Mouse (Mus musculus) WW6 (cell line): ENCODE data around the gene Specc1.
A peak's percentile ranks its signal among the peaks of the same experiment; 100 is the strongest.
"Not testable (repeated sequence)": the region's sequence is repeated elsewhere in the genome, so short reads cannot be mapped to it uniquely, and the experiment has no call there.

Experiments used
- DNase-seq: peaks from one replicate; pipeline ENCODE4 v3.0.0-alpha.2; 2013; ENCODE audit warnings: low read depth, low spot score

Gene Specc1

DNA sequence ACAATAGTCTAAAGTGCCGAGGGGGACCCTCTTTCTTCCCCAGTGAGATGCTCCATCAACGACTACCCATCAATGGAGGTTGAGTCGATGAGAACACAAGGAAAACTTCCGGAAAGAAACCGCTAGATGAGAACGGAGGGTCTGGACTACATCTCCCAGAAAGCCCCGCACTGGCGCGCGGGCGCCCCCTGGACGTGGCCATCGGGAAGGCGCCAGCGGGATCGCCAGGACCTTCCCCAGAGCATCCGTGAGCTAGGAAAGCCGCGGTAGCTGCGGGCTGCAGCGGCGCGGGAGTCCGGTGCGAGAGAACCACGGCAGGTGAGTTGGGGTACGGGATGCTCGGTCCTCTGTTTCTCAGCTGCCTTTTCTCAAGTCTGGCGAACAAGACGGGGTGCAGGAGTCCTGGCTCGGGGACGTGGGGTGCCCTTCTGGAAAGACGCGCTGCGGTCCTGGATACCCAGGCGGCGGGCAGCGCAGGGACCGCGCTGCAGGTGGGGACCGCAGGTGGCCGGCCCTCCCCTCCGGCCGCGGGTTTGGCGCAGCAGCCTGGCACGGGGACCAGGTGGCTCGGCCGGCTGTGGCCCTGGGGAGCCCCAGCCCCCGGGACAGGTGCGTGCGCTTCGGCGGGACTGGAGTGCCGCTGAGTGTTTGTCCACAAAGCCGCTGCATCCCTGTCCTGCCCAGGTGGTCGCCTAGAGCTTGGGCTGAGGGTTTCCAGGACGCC, at the start of gene Specc1:
Gene Specc1, plus strand, starts transcription at position 192 of the 724 bp plus-strand sequence.
- DNase-seq = peak; percentile 86

- DNase-seq = no peak
Measured at GRCm38 (mm10) chr11:61908315-61908714, 48.2 kb upstream of the Specc1 start.

GRCm38 (mm10) chr11:61919702-61920101, 36.9 kb upstream of the Specc1 start:
- DNase-seq = no peak

DNA sequence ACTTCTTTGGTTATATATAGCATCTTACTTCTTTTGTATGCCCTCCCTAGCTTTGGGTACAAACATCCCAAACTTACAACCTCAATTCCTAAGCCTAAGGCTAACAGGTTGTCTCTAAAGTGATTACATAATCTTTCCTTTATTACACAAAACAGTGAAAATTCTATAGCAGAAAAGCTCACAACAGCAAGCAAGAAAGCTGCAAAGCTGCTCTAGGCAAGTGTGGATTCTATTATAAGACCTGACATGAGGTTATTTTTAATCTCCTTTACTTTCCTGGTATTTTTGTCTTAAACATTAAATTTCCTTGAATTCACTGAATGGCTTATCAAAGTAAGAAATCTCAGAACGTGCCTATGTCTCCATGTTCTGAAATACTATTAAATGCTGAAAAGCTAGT, 33.3 kb upstream of the Specc1 start:
- DNase-seq = no peak

DNA sequence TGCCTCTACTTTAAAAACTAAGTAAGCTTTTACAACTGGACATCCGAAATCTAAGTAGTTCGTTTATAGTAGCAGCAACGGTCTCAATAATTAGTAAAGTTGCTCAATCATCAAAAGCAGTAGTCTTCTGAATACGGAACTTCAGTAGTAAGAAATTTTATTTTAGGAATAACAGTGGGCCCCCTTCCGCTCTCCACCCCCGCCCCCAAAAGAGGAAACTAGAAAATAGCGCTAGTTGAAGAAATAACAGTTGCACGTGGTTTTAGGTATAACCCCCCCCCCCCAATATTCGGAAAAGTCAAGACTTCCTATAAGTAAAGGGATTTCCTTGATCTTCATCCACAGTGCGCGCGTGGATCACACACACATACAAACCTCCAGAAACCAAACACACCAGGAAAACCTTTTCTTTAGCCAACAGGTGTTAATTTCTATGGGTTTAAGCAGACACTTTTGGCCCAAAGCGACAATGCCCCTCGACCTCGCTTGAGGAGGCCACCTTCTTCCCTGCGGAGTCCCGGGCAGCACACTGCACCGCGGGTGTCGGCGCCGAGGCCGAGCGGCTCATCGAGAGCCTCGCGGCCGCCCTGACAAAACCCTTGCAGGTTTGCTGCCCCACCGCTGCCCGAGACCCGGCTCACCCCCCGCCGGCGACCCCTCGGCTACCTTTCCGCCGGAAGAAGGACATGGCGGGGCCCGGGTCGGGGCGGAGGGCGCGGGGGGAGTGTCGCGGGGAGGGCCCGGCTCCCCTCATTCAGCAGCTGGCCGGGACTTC, 27.1 kb upstream of the Specc1 start:
- DNase-seq = no peak

GRCm38 (mm10) chr11:61930098-61930517, 26.5 kb upstream of the Specc1 start, which contains the start of gene Akap10:
TSS of gene Akap10 (minus strand) at chr11:61930252.
- DNase-seq = peak; percentile 87

DNA sequence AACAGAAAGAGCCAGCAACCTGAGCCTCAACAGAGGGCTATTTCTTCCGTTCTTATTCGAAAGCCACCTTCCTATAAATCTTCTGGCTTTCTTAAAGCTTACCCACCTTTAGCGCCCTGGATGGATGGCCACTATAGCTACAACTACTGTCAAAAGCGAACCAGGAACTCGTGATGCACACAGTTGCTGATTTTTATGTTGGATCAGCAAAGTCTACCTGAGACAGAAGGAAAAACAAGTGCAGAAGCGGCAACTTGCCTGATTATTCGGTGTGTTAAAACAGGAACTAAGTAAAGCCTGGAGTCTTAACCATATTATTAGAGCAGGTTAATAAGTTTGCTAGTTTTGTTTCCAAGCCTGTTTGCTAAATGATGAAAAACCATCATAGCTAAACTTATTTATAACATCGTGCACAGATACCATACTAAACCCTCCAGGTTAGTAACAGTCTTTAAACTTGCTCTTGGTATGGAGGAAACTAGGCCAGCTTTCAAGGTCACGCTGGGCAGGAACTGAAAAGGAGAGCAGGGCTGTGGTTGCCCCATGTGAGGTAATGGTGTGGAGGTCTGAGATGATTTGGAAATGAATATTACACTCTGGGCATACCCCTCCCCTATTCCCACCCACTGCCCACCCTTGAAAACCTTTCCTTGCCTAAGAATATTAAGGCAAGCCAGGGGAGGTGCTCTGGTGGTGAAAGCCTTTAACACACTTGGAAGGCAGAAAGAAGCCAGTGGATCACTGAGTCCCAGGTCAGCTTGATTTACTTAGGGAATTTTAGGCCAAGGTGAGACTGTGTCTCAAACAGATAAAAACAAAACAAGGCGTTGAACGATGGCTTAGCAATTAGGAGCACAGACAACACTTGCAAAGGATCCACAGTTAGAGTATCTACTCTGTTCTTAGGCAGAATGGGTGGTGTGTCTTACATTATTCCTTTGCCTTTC, 25.6 kb upstream of the Specc1 start:
- DNase-seq = no peak

GRCm38 (mm10) chr11:61937761-61938160, 18.8 kb upstream of the Specc1 start:
- DNase-seq = no peak

DNA sequence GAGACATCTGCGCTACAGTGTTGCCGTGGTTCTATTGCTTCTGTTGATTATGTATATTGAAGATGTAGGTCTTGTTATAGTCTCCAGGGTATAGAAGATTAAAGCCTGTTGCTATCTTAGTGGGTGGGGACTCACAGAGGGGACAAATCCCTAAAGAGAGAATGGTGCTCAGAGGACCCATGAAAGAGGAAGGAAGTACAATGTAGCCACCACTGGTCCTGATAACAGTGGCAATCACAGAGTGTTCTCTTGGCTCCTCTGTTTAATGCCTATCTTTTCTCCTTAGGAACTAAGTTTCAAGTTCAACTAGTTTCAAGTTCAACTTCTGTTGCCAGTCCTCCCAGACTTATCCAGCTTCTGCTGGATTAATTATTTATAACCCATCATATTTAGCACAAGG, 13.7 kb upstream of the Specc1 start:
- no peak for DNase-seq

- no peak for DNase-seq
Measured at GRCm38 (mm10) chr11:61944417-61944816, 12.1 kb upstream of the Specc1 start.

DNA sequence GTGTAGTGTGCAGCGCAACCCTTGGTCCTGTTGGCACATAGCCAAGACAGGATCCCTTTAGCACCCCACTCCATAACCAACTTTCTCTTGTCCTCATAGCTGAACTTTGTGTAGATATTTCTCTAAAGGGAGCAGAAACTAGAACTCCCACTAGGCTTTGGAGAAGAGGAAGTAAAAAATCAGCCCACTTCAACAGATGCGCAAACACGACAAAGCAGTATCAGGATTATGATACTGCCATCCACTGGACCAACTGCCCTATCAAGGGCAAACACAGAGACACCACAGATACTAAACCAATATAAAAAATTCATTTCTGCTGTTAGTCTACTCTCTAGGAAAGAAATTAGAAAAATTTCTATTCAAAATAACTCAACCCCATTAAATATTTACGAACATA, 10.0 kb upstream of the Specc1 start:
- DNase-seq = no peak

- peak; percentile 34 for DNase-seq
Measured at GRCm38 (mm10) chr11:61949315-61949714, 7.2 kb upstream of the Specc1 start.

- peak; percentile 70 for DNase-seq
Measured at GRCm38 (mm10) chr11:61950632-61951031, 5.9 kb upstream of the Specc1 start.

DNA sequence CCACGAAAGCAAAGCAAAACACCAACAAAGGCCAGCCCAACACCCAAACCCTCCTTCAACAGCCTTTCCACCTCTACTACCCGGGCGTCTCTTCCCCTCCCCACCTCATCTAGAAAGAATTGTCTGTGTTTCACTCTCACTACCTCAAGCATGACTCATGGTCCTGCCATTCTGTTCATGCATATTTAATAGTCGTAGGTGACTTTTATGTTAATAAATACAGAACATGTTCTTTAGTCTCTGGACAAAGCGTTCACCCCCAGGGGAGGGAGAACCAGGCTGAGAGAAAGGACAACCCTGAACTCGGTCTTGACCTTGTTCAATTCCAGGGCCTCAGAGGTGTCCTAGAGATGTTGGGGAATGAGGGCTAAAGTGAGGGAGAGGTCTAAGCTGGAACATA, 1.4 kb upstream of the Specc1 start:
- no peak for DNase-seq

DNA sequence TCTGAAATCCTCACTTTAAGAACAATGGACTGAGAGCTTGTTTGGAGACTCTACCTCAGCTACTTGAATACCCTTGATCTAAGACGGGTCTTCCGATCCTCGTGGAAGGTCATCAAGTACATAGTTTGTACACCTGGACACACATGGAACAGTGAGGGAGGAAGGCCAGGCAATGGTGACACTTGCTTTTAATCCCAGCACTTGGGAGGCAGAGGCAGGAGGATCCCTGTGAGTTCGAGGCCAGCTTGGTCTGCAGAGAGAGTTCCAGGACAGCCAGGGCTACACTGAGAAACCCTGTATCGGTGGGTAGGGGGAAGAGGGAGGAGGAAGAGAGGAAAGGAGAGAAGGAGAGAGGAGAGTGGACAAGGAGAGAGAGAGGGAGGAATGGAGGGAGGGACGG, 612 bp upstream of the Specc1 start:
- no peak for DNase-seq

GRCm38 (mm10) chr11:61957296-61957813, 792 bp downstream of the Specc1 start:
- DNase-seq = peak; percentile 24

GRCm38 (mm10) chr11:61958706-61959105, 2.1 kb downstream of the Specc1 start:
- DNase-seq = not testable (repeated sequence)

DNA sequence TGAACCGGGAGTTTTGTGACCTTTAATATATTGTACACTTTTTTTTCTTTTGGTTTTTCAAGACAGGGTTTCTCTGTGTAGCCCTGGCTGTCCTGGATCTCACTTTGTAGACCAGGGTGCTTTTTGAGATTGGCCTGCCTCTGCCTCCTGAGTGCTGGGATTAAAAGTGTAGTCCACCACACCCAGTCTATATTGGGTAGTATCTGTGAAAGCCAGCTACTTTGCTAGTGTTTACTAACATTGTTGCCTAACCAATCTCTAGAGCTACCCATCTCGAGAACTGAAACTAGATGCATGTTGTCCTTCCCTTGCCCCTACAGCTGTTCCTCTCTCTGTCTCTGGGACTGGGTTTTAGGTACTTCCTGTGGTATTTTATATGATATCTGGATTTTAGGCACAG, 3.5 kb downstream of the Specc1 start:
- DNase-seq = no peak

- DNase-seq = no peak
Measured at GRCm38 (mm10) chr11:61962684-61963083, 6.1 kb downstream of the Specc1 start.

- no peak for DNase-seq
Measured at GRCm38 (mm10) chr11:61963193-61963592, 6.6 kb downstream of the Specc1 start.

DNA sequence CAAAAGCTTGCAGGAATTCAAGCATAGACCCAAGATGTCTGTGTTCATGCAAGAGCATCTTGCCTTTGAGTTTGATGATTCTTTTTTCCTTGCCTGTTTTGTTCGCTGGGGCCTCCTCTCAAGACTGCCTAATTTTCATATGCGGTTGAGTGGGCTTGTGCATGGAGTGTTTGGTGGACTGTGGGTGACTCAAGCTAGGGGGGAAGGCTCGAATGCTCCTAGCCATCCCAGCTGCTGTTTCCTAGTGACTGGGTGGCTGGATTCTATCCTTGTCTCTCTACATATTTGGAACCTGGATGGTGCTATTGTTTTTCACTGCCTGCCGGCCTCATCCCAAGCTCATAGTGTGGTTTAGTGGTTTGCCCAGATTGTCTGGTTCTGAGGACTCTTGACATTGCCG, 8.0 kb downstream of the Specc1 start:
- no peak for DNase-seq

- DNase-seq = no peak
Measured at GRCm38 (mm10) chr11:61967034-61967433, 10.5 kb downstream of the Specc1 start.
